Mouse (Mus musculus) thymus, postnatal 0 days (tissue): ENCODE measurements around the gene Gm4881. TPM values are rescaled to one million over a fixed set of nuclear protein-coding genes. Genes with fewer than 3 reads are reported as not detected.

Experiments used
- DNase-seq: peaks from one replicate; pipeline ENCODE4 v3.0.0-alpha.2; 2015; ENCODE audit warnings: low spot score
- polyA plus RNA-seq: library from polyadenylated mRNA; unstranded; fragments of >200 nt; fragmentation: Nextera tagmentation; extraction: Ambion mirVana; gene quantifications from 2 replicates; pipeline ENCODE4 v1.2.1, GENCODE M21; 2015

Gm4881 gene
- polyA plus RNA-seq, 1 experiment from 2014 or later = not detected

DNA sequence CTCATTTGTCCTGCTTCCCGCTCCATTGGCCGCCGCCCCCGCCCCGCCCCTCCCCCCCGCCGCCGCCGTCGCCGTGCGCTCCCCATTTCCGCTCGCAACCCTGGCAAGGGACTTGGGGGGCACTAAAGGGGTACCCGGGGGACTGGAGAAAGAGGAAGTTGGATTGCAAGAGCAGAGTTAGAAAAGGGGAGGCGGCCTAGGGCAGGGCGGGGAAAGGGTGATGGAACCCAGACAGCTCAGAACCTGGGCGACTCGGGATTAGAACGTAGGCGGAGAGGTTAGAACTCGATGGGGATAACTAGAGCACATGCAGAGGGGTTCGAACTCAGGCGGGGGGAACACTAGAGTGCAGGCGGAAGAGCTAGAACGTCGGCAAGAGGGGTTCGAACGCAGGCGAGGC is 10.2 kb upstream of the Gm4881 start:
- DNase-seq = peak; percentile 85

DNA sequence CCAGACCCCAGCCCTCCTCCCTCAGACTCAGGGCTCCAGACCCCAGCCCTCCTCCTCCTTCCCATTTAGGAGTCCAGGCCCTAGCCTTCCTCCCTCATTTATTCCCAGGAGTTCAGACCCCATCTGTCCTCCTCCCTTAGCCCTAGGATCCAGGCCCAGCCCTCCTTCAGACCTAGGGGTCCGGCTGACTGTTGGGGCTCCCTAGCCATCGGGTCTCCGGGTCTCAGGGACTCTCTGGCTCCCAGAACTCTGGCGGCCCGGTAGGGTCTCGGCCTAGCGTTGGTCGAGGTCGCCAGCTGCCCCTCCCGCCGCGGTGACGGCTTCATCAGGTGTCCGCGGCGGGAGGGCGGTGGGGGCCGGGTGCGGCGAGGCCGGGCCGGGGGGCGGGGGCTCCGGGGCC is 9.7 kb upstream of the Gm4881 start:
- DNase-seq = no peak

DNA sequence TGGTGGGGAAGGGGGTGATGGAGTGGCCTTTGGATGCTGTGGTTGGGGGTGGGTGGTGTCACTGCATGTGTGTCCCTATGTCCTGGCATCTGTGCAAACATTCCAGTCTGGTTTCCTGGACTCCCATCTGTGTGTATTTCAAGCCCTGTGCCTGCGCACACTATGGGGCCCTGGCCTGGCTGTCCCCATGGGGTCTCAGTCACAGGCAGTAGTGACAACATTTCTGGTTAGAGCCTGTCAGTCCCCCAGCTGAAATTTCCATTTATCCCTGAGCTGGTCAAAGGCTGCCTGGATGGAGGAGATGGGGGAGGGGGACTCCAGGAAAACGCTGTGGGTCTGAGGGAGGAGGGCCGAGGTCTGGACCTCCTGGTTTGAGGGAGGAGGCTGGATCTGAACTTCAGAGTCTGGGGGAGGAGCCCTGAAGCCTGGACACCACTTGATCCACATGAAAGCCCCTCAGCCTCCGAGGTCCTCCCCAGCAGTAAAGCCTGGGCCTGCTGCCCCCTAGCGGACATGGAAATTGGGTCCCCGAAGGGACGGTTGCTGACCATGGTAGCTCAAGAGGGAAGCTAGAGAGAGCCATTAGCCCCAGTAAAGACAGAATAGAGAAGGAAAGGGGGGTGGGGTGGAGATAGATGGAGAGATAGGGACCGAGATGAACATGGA is 5.8 kb upstream of the Gm4881 start:
- peak; percentile 73 for DNase-seq

DNA sequence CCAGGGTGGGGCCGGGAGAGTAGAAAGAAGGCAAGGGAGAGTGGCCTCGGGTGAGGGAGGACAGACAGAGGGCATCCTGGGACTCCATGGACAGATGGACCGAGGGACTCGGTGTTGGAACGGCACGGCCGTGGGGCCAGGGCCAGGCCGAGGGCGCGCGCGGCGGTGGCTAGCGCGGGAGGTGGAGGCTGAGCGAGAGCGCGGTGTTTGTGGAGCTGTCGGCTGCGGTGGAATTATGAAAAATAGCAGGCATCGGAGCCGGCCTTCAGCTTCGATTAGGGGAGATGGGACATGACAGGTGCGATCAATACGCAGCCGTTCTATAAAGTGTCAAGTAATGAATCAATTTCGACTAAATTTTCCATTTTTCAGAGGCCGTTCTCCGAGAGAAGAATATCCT is 4.5 kb upstream of the Gm4881 start:
- DNase-seq = no peak

DNA sequence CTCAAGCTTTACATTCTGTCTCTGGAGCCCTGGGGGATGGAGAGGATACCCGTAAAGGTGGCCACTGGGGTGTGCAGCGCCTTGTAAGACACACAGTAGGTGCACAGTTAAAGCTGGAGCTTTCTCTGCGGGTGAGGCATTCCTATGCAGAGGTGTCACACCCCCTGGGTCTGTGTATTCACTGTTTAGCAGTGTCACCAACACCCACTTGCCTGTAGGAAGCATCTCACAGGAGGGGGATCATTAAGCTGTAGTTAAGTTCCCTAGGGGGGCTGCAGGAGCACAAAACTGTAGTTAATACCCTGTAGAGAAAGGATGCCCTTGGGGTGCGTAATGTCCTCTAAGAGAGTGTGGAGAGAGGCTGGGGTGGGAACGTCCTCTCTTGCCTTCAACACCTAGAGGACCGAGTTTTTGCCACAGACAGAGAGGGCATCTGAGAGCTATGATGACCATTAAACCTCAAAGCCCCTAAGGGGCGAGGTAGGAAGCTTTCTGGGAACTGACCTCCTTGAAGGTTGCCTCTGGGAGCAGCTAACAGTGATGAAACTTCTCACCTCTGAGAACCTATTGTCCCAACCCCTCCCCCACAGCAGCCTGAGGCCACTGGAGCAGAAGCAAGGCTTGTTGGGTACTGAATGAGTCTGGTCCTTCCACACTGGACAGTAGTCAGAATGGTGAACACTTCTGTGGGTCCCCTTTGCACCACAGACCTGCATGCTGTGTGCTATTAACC is 3.2 kb upstream of the Gm4881 start:
- DNase-seq = no peak

DNA sequence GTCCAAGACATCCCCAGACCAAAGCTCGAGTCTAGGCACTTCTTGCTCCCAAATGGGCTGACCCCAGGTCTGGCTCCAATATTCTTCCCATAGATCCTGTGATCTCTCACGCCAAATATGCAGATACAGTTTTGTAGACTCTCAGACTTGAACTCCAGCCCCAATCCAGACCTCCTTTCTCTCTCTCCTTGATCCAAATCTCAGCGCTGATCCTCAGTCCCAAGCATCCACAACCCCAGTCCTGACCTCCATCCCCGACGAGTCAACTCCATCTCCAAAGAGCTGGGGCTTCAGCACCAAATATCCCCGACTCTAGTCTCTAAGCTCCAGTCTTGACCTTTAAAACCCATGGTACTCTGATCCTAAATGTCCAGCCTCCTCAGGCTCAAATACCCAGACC is 653 bp downstream of the Gm4881 start:
- DNase-seq = no peak

DNA sequence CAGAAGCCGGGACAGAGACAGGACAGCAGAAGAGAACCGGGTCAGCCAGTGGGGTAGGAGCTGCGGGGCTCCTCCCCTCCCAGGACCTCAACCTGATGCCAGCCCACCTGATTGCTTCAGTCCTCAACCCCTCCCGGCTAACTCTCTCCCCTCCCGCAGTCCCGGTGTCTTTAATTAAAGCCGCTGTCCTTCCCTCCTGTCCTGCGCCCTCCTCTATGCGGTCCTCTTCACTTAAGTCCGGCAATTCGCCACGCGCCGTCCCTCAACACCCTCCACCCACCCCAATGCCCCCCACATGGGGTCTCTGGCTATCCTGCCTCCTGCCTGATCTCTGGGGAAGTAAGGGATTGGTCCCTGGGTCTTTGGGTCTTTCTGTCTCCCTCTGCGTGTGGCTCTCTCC is 12.6 kb downstream of the Gm4881 start:
- no peak for DNase-seq

DNA sequence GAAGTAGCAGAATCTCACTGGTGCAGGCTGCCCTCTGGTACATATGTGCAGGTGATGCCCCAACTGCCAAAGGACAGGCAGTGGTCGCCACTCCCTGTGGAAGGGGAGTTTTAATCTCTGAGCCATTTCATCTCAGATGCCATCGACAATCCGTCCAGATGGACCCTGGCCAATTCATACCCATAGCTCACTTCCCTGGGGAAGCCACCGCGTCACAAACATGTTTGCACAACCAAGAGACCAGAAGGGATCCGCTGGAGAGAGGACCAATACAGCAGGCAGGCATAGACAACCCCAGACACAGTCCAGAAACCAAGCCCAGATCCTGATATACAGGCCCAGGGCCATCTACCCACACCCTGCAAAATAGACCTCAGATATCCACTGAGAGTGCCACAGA is 13.8 kb downstream of the Gm4881 start:
- no peak for DNase-seq

DNA sequence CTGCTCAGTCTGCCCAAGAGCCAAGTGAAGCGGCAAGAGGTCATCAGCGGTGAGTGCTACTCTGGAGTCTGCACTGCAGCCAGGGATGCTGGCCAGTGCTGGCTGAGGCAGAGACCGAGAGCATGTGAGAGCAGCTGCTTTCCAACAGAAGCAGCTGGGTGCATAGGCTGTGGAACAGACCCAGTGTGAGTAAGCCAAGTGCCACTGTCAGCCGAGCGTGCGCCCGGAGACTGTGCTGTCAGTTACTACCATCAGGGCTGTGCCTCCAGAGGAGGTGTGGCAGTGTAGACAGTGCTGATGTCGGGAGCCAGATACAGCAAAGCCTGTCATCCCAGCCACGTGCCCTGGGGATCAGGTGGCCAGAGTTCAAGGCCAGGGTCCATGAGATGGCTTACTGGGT is 24.6 kb downstream of the Gm4881 start:
- DNase-seq = no peak

DNA sequence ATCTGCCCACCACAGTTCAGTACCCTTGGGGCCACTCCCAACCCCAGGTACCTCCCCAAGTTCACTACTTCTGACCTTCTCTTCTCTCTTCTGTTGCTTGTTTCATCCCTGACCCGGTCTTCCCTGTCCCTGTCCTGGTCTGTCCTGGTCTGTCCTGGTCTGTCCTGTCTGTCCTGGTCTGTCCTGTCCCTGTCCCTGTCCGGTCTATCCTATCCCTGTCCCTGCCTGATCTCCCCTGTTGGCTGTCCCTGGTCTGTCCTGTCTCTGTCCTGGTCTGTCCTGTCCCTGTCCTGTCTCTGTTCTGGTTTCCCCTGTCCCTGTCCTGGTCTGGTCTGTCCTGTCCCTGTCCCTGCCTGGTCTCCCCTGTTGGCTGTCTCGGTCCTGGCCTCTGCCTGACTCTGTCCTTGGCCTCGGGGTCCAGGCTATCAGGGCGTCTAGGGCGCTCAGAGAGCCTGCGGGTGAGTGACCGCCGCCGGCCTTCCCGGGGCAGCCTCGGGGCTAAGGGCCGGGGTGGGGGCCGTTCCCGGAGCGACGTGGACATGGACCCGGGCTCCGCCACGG is 25.5 kb downstream of the Gm4881 start:
- DNase-seq = no peak

DNA sequence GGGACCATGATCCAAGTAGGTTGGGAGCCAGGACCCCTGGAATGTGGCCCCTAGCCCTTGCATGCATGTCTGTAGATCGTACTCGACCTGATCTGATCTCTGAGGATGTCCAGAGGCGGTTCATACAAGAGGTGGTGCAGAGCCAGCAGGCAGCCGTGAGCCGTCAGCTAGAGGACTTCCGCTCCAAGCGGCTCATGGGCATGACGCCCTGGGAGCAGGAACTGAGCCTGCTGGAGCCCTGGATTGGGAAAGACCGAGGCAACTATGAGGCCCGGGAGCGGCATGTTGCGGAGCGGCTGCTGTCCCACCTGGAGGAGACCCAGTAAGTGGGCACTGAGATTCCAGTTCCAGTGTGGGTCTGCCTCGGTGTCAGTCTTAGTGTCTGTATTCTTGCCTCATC is 31.8 kb downstream of the Gm4881 start:
- no peak for DNase-seq

DNA sequence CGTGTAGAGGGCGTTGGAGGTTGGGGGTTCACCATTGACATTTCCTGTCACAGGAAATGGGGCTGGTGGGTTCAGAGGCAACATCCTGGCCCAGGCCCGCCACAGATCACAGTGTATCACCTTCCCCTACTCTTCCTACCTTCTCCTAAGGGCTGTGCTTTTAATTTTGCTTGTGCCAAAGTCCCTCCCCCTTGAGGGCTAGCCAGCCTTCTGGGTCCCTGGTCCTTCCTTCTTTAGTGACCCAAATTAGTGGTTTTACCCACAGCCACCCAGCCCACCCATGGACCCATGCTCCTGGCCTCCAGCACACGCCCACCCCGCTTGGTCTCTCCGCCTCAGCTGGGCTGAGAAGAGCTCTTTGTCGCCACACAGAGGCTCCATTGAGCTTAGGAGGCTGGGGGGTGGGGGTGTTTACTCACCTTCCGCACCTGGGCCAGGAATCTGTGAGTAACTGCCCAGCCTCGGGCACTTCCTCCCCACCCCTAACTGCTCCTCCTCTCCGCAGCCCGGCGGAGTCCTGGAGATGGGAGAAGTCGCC is 37.0 kb downstream of the Gm4881 start:
- peak; percentile 86 for DNase-seq

DNA sequence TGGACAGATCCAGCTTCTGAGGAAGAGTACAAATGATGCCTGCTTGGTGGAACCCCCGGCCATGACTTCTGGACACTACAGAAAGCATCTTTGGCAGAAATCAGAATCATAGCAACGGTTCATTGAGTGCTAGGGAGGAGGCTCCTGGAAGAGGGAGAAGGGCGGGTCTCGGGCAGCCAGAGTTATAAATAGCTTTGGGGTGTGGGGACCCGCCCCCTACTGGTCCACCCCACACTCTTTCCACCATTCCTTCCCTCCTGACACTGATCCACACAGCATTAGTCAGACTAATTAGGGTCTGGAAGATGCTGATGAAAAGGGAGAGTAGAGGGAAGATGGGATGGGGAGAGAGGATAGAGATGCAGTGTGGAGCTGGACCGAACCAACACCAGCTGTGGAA is 37.7 kb downstream of the Gm4881 start:
- no peak for DNase-seq

DNA sequence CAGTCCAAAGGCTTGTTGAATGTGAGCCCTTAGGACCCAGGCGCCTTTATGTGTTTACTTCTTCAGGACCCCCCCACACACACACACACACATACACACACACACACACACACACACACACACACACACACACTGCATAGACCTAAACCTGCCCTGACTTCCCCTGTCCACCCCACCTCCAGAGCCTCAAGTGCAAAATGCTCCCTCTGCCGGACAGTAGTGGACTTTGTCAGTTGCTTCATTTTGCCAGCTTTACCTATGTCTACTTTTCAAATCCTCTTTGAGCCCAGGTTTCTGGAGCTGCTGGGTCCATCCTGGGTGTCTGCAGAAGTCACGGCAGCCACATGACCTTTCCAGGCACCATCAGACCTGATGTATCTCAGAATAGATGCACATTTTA is 39.4 kb downstream of the Gm4881 start:
- DNase-seq = peak; percentile 48

DNA sequence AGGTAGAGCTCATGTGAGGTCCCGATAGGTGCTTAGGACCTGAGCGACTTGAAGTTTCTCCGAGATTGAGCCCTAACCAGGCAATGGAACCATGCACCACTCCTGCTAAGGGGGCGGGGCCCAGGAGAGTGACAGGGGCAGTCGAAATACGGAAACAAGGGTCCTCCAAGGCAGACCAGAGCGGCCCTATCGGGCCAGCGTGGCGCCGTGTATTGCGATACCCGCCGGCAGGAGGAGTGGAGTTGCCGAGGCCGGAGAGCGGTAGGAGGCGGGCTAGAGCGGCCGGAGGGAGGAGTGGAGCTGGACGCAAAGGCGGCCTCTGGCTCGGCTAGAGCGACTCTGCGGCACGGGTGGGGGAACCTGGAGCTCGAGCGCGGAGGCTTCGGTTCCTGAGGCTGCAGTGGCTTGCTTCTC is 40.2 kb downstream of the Gm4881 start:
- peak; percentile 97 for DNase-seq

DNA sequence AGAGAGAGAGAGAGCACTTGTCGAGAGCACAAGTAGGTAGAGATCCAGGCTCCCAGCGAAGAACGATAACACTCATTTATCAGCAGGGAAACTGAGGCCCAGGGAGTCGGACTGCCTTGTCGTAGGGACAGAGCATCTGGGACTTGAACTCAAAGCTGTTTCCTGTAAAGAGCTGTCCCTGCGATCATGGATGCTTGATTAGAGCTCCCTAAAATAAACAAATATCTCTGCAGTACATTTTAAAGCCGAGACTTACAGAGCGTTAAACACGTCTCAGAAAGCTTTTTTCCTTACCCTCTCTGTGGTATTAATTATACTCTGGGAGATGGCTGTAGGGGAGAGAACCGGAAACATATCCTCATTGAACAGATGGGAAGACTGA is 40.9 kb downstream of the Gm4881 start:
- peak; percentile 23 for DNase-seq

DNA sequence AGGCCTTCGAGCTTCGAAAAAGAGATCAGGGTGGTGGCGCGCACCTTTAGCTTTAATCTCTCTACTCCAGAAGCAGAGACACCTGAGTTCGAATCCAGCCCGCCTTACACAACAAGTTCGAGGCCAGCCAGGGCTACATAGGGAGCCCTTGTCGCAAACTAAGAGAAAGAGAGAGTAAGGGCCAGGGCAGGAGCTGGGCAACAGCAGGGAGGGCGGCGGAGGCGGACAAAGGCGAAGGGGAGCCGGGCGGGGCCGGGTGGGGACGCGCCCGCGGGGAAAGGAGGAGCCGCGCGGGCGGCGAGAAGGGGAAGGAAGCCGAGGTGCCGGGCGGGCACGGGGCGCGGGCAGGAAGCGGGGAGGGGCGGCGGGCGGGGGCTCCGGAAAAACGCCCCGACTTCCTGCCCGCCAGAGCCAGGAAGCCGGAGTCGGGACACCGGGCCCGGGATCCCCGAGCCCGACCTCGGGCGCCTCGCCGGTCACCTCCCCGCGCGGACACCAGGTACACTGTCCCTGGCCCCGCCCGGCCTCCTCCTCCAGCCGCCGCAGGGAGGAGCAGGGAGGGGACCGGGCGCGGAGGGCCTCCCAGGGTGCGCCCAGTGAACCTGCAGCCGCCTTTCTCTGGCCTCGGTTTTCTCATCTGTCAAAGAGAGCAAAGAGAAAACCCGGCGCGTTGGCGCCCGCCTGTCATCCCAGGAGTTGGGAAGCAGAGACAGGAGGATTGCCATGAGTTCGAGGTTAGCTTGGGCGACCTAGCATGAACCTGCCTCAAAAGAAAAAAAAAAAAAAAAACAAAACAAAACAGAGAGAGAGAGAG is 41.5 kb downstream of the Gm4881 start, which contains the start of gene Arhgef1:
Gene Arhgef1, plus strand, starts transcription at position 283 of the 814 bp plus-strand sequence.
- DNase-seq = peak; percentile 82

DNA sequence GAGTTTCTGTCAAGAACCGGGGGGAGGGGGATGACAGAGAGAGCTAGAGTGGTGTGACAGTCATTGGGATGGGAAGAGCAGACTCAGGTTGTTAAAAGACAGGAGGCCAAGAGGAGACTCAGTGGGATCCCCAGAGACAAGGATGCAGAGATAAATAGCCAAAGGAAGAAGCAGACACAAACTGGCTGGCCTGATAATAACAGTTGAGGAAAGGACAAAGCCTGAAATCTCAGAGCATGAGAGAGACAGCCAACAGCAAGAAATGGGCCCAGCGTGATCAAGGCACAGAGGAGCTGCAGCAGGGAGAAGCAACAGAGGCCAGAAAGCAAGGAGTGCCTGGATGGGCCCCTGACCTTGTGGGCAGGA is 42.0 kb downstream of the Gm4881 start:
- no peak for DNase-seq

DNA sequence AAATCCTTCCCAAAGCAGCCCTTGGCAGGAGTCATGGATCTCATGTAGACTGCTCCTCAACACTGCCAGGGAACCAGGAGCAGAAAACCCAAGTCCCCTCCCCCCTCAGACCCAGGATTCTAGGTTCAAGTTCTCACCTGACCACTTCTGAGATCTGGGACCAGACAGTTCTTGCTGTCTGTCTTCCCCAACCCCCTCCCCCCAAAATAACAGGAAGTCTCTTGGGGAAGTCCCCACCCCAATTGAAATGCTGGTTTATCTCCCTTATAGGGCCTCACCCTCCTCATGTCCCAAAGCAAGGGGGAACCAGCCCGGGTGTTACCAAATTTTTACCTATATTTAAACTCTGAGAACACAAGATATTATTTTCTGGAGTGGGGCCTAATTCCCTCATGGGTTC is 42.5 kb downstream of the Gm4881 start:
- DNase-seq = no peak

DNA sequence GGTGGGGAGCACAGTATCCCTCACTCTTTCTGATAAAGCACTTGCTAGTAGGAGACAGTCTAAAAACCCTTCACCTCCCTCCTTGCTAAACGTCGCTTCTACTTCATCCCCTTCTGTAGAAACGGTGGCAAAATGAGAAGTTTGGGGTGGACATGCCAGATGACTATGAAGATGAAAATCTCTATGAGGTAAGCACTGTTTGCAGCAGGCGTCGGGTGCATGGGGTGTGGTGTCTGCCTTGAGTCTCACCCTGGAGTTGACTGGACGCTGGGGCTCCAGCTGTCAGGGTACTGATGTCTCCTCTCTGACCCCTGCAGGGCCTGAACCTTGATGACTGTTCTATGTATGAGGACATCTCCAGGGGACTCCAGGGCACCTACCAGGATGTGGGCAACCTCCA is 43.2 kb downstream of the Gm4881 start:
- DNase-seq = no peak

DNA sequence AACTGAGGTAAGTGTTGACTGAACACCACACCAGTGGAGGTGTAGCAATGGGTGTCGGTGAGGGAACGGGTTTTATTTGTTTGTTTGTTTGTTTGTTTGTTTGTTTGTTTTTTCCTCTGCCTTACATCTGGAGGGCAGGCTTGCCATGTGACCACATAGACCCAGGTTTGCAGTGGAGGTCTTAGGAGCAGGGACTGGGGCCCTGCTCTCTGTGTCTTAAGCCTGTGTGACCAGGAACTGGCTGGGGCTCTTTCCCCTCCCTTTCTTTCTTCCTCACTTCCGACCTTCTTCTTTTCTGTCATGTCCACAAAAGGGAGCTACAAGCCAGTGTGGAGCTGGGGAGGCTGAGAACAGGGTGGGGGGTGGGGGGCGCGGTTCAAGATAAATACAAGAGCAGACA is 46.3 kb downstream of the Gm4881 start:
- DNase-seq = no peak

DNA sequence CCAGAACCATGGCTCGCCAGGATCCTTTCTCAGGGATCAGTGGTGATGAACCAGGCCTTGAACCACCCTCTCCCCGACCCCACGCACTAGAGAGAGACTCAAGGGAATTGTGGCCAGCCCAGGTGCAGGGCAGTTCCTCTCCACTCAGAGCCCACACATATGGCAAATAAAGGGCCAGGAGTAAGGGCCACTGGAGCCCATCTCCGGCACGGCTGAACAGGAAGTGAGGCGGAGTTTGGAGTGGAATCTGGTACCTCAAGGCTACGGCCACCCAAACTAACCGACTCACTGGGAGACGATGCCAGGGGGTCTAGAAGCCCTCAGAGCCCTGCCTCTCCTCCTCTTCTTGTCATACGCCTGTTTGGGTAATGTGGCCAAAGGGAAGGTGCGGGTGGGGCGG is 47.1 kb downstream of the Gm4881 start, which contains the start of gene Cd79a:
Gene Cd79a, plus strand, starts transcription at position 158 of the 400 bp plus-strand sequence.
- DNase-seq = no peak
